Mouse (Mus musculus) hindbrain, embryonic 16.5 days (tissue): ENCODE data around the gene Rps6ka5. TPM values are rescaled to one million over a fixed set of nuclear protein-coding genes. Genes with fewer than 3 reads are reported as not detected.

Experiments
- ATAC-seq: fragments of 200-750 bp; cut with Nextera tagmentation; 2 replicates; pipeline ENCODE4 v1.8.0; 2017; ENCODE audit warnings: moderate TSS enrichment, moderate library complexity
- H3K27ac ChIP-seq: fragments of 300-500 bp; sonication (generic); 2 replicates; pipeline ENCODE4 v1.5.1; 2014; ENCODE audit warnings: low read depth, mild to moderate bottlenecking, control low read depth, low read length, moderate library complexity
- H3K27me3 ChIP-seq: fragments of 300-500 bp; sonication (generic); replicated peaks from 2 replicates; pipeline ENCODE4 v1.6.1; 2014; ENCODE audit warnings: low read length; ENCODE audit not compliant: control insufficient read depth, insufficient read depth
- H3K36me3 ChIP-seq: fragments of 300-500 bp; sonication (generic); 2 replicates; pipeline ENCODE4 v1.6.1; 2014; ENCODE audit warnings: mild to moderate bottlenecking, low read length, moderate library complexity, mixed read lengths; ENCODE audit not compliant: control insufficient read depth, insufficient read depth
- H3K4me1 ChIP-seq: fragments of 300-500 bp; sonication (generic); 2 replicates; pipeline ENCODE4 v1.6.1; 2014; ENCODE audit warnings: low read depth, low read length; ENCODE audit not compliant: control insufficient read depth, insufficient read depth
- H3K4me2 ChIP-seq: fragments of 300-500 bp; sonication (generic); 2 replicates; pipeline ENCODE4 v1.6.1; 2014; ENCODE audit warnings: mild to moderate bottlenecking, low read length, control low read depth, moderate library complexity
- H3K4me3 ChIP-seq: fragments of 300-500 bp; sonication (generic); 2 replicates; pipeline ENCODE4 v1.5.1; 2014; ENCODE audit warnings: mild to moderate bottlenecking, low read length, control low read depth, moderate library complexity
- H3K9ac ChIP-seq: fragments of 300-500 bp; sonication (generic); 2 replicates; pipeline ENCODE4 v1.6.1; 2014; ENCODE audit warnings: low read depth, mild to moderate bottlenecking, control low read depth, low read length, moderate library complexity
- H3K9me3 ChIP-seq: fragments of 300-500 bp; sonication (generic); 2 replicates; pipeline ENCODE4 v1.6.1; 2014; ENCODE audit warnings: mild to moderate bottlenecking, low read length, moderate library complexity; ENCODE audit not compliant: control insufficient read depth
- WGBS: fragments of 180-500 bp; shearing (Covaris S2); extraction: QIAGEN DNeasy Blood & Tissue Kit; methylation state at CpG from one replicate; pipeline ENCODE4 v1.1.7; 2014; 5-methylcytosine and 5-hydroxymethylcytosine counted together
- polyA plus RNA-seq: library from polyadenylated mRNA; unstranded; fragments of >200 nt; fragmentation: Nextera tagmentation; extraction: Ambion mirVana; gene quantifications from 2 replicates; pipeline ENCODE4 v1.2.1, GENCODE M21; 2015

Gene Rps6ka5
- polyA plus RNA-seq, 1 experiment from 2014 or later: 5.7 TPM

- no peak overlapping the region for H3K4me2 ChIP-seq
- no peak overlapping the region for H3K9ac ChIP-seq
- WGBS: 70% methylated on average over 5 of the region's 5 CpGs
- no peak for ATAC-seq
- no peaks in the 10 kb centered on the region for H3K27me3 ChIP-seq
- no peaks in the 10 kb centered on the region for H3K4me1 ChIP-seq
- H3K36me3 ChIP-seq: no peaks in the 10 kb centered on the region
- H3K9me3 ChIP-seq: no peaks in the 10 kb centered on the region
- no peak overlapping the region for H3K27ac ChIP-seq
- no peak overlapping the region for H3K4me3 ChIP-seq
Measured at GRCm38 (mm10) chr12:100711819-100712218, 15.0 kb downstream of the Rps6ka5 start.

- H3K4me3 ChIP-seq: no peak overlapping the region
- no peaks in the 10 kb centered on the region for H3K36me3 ChIP-seq
- H3K4me2 ChIP-seq: no peak overlapping the region
- 88% methylated on average over 10 of the region's 10 CpGs for WGBS
- H3K27ac ChIP-seq: no peak overlapping the region
- no peak overlapping the region for H3K9ac ChIP-seq
- H3K27me3 ChIP-seq: no peaks in the 10 kb centered on the region
- ATAC-seq: no peak
- H3K4me1 ChIP-seq: no peaks in the 10 kb centered on the region
- H3K9me3 ChIP-seq: no peaks in the 10 kb centered on the region
Measured at GRCm38 (mm10) chr12:100711116-100711691, 15.6 kb downstream of the Rps6ka5 start.

- ATAC-seq: no peak
- Histone ChIP-seq H3K36me3 (no peaks in the 10 kb centered on the region), H3K27ac (no peak overlapping the region), H3K27me3 (no peaks in the 10 kb centered on the region), H3K4me1 (no peaks in the 10 kb centered on the region), H3K4me2 (no peak overlapping the region), H3K4me3 (no peak overlapping the region), H3K9ac (no peak overlapping the region), H3K9me3 (no peaks in the 10 kb centered on the region)
- WGBS: 67% methylated on average over 1 of the region's 1 CpGs
Measured at GRCm38 (mm10) chr12:100710432-100710831, 16.4 kb downstream of the Rps6ka5 start.

GRCm38 (mm10) chr12:100707312-100707711 lies 19.5 kb downstream of the Rps6ka5 start:
- H3K9ac ChIP-seq: no peak overlapping the region
- 94% methylated on average over 2 of the region's 2 CpGs for WGBS
- H3K4me1 ChIP-seq: no peaks in the 10 kb centered on the region
- H3K36me3 ChIP-seq: no peaks in the 10 kb centered on the region
- no peak for ATAC-seq
- H3K4me3 ChIP-seq: no peak overlapping the region
- no peak overlapping the region for H3K27ac ChIP-seq
- no peaks in the 10 kb centered on the region for H3K9me3 ChIP-seq
- H3K27me3 ChIP-seq: no peaks in the 10 kb centered on the region
- H3K4me2 ChIP-seq: no peak overlapping the region

GRCm38 (mm10) chr12:100705057-100705722 lies 21.6 kb downstream of the Rps6ka5 start:
- H3K4me2 ChIP-seq: no peak overlapping the region
- H3K4me3 ChIP-seq: no peak overlapping the region
- H3K36me3 ChIP-seq: no peaks in the 10 kb centered on the region
- no peaks in the 10 kb centered on the region for H3K4me1 ChIP-seq
- H3K27ac ChIP-seq: no peak overlapping the region
- no peak overlapping the region for H3K9ac ChIP-seq
- 88% methylated on average over 5 of the region's 5 CpGs for WGBS
- H3K9me3 ChIP-seq: no peaks in the 10 kb centered on the region
- no peaks in the 10 kb centered on the region for H3K27me3 ChIP-seq
- no peak for ATAC-seq

- no peak overlapping the region for H3K4me2 ChIP-seq
- no peaks in the 10 kb centered on the region for H3K4me1 ChIP-seq
- no peaks in the 10 kb centered on the region for H3K36me3 ChIP-seq
- H3K4me3 ChIP-seq: no peak overlapping the region
- no peaks in the 10 kb centered on the region for H3K27me3 ChIP-seq
- ATAC-seq: no peak
- no peaks in the 10 kb centered on the region for H3K9me3 ChIP-seq
- WGBS: 86% methylated on average over 1 of the region's 1 CpGs
- no peak overlapping the region for H3K27ac ChIP-seq
- H3K9ac ChIP-seq: no peak overlapping the region
Measured at GRCm38 (mm10) chr12:100698019-100698418, 28.8 kb downstream of the Rps6ka5 start.

GRCm38 (mm10) chr12:100696621-100697020 lies 30.2 kb downstream of the Rps6ka5 start:
- ATAC-seq: peak; percentile 80
- Histone ChIP-seq H3K4me3 (no peak overlapping the region), H3K4me2 (no peak overlapping the region), H3K27me3 (no peaks in the 10 kb centered on the region), H3K9me3 (no peaks in the 10 kb centered on the region), H3K9ac (no peak overlapping the region), H3K4me1 (no peaks in the 10 kb centered on the region), H3K27ac (no peak overlapping the region), H3K36me3 (no peaks in the 10 kb centered on the region)
- 15% methylated on average over 4 of the region's 4 CpGs for WGBS

GRCm38 (mm10) chr12:100695252-100695651 lies 31.5 kb downstream of the Rps6ka5 start:
- H3K9ac ChIP-seq: no peak overlapping the region
- 71% methylated on average over 3 of the region's 3 CpGs for WGBS
- no peaks in the 10 kb centered on the region for H3K9me3 ChIP-seq
- H3K4me3 ChIP-seq: no peak overlapping the region
- H3K27me3 ChIP-seq: no peaks in the 10 kb centered on the region
- H3K27ac ChIP-seq: no peak overlapping the region
- ATAC-seq: no peak
- H3K4me1 ChIP-seq: no peaks in the 10 kb centered on the region
- H3K36me3 ChIP-seq: no peaks in the 10 kb centered on the region
- H3K4me2 ChIP-seq: no peak overlapping the region

- Histone ChIP-seq H3K27ac (no peak overlapping the region), H3K4me2 (no peak overlapping the region), H3K9ac (no peak overlapping the region), H3K27me3 (no peaks in the 10 kb centered on the region), H3K4me3 (no peak overlapping the region), H3K4me1 (no peaks in the 10 kb centered on the region), H3K9me3 (no peaks in the 10 kb centered on the region), H3K36me3 (no peaks in the 10 kb centered on the region)
- WGBS: 49% methylated on average over 3 of the region's 3 CpGs
- no peak for ATAC-seq
Measured at GRCm38 (mm10) chr12:100692208-100692607, 34.6 kb downstream of the Rps6ka5 start.
